Mouse (Mus musculus): ENCODE data around the gene Mapk12. TPM values are rescaled to one million over a fixed set of nuclear protein-coding genes. Genes with fewer than 3 reads are reported as not detected.

Gene Mapk12
- total RNA-seq, 2 experiments from 2014 or later: 3.1 to 4.7 TPM

- DNase-seq: no peak
Observed at GRCm38 (mm10) chr15:89137378-89138045, 3.0 kb downstream of the Mapk12 start.

- no peak for DNase-seq
Observed at GRCm38 (mm10) chr15:89136461-89137155, 3.9 kb downstream of the Mapk12 start.

- DNase-seq: no peak
Observed at GRCm38 (mm10) chr15:89131316-89131715, 9.2 kb downstream of the Mapk12 start.

- DNase-seq: no peak
Observed at GRCm38 (mm10) chr15:89130245-89130644, 10.3 kb downstream of the Mapk12 start.

GRCm38 (mm10) chr15:89128382-89129350 is 11.8 kb downstream of the Mapk12 start, which contains the start of gene Hdac10:
Gene Hdac10 (minus strand): TSS chr15:89128700.
- peak; percentile 83 to 85 for DNase-seq

GRCm38 (mm10) chr15:89127364-89127940 is 13.1 kb downstream of the Mapk12 start:
- no peak for DNase-seq

GRCm38 (mm10) chr15:89126622-89127021 is 13.9 kb downstream of the Mapk12 start:
- no peak for DNase-seq

GRCm38 (mm10) chr15:89125351-89125750 is 15.2 kb downstream of the Mapk12 start:
- no peak for DNase-seq

GRCm38 (mm10) chr15:89124312-89124711 is 16.2 kb downstream of the Mapk12 start:
- no peak for DNase-seq

GRCm38 (mm10) chr15:89123595-89123994 is 16.9 kb downstream of the Mapk12 start:
- DNase-seq: no peak

- DNase-seq: peak; percentile 95 to 97
Observed at GRCm38 (mm10) chr15:89122649-89123366, 17.7 kb downstream of the Mapk12 start, which contains the start of gene Tubgcp6. Gene Tubgcp6 (minus strand): TSS chr15:89123112.

- no peak for DNase-seq
Observed at GRCm38 (mm10) chr15:89118007-89118406, 22.5 kb downstream of the Mapk12 start.

- no peak for DNase-seq
Observed at GRCm38 (mm10) chr15:89110147-89110546, 30.4 kb downstream of the Mapk12 start.

- no peak for DNase-seq
Observed at GRCm38 (mm10) chr15:89106976-89107375, 33.5 kb downstream of the Mapk12 start.

GRCm38 (mm10) chr15:89106073-89106472 is 34.4 kb downstream of the Mapk12 start:
- DNase-seq: no peak

- no peak for DNase-seq
Observed at GRCm38 (mm10) chr15:89104425-89104824, 36.1 kb downstream of the Mapk12 start.

- no peak for DNase-seq
Observed at GRCm38 (mm10) chr15:89103921-89104320, 36.6 kb downstream of the Mapk12 start.

GRCm38 (mm10) chr15:89102646-89103045 is 37.9 kb downstream of the Mapk12 start:
- DNase-seq: no peak

GRCm38 (mm10) chr15:89100823-89101222 is 39.7 kb downstream of the Mapk12 start:
- no peak for DNase-seq

GRCm38 (mm10) chr15:89098616-89099015 is 41.9 kb downstream of the Mapk12 start:
- DNase-seq: no peak

- DNase-seq: no peak
Observed at GRCm38 (mm10) chr15:89097450-89097849, 43.1 kb downstream of the Mapk12 start.

- DNase-seq: no peak
Observed at GRCm38 (mm10) chr15:89092181-89092580, 48.3 kb downstream of the Mapk12 start.

All from layer of hippocampus, postnatal 36 days (tissue).